Mouse (Mus musculus) liver, embryonic 14.5 days (tissue): ENCODE measurements at regions not wholly inside any gene's neighbourhood (a gene's known extent, or its start where the extent isn't known, plus 50 kb on each side); places are given as distances from the start of the nearest gene placed in this dataset.

Source experiments
- ATAC-seq: fragments of 200-750 bp; cut with Nextera tagmentation; 2 replicates; pipeline ENCODE4 v1.8.0; 2017; ENCODE audit warnings: moderate number of reproducible peaks, mild to moderate bottlenecking, moderate library complexity; ENCODE audit not compliant: insufficient read depth
- DNase-seq, 3 experiments: peaks; one replicate each; pipeline ENCODE4 v3.0.0-alpha.2; 2012 to 2013; ENCODE audit warnings: low read depth in 3 of 3, low spot score in 3 of 3
- H3K27ac ChIP-seq: fragments of 300-500 bp; sonication (generic); 2 replicates; pipeline ENCODE4 v1.5.1; 2014; ENCODE audit warnings: moderate library complexity, mild to moderate bottlenecking, control low read depth, inconsistent platforms
- H3K27me3 ChIP-seq: fragments of 300-500 bp; sonication (generic); 2 replicates; pipeline ENCODE4 v1.6.1; 2014; ENCODE audit warnings: mild to moderate bottlenecking, low read length, moderate library complexity; ENCODE audit not compliant: control insufficient read depth, insufficient read depth
- H3K36me3 ChIP-seq: fragments of 300-500 bp; sonication (generic); replicated peaks from 2 replicates; pipeline ENCODE4 v1.6.1; 2014; ENCODE audit warnings: low read depth; ENCODE audit not compliant: control insufficient read depth, insufficient read depth
- H3K4me1 ChIP-seq, 2 experiments: fragments of 200-500 bp in 1 of 2; fragments of 300-500 bp in 1 of 2; sonication (generic) in 1 of 2; replicated peaks; 2 replicates each; pipeline ENCODE4 v1.6.1; 2012 to 2014; ENCODE audit warnings: antibody characterized with exemption in 1 of 2, inconsistent platforms in 1 of 2, low read length in 1 of 2; ENCODE audit not compliant: control insufficient read depth in 2 of 2, insufficient read depth in 2 of 2
- H3K4me2 ChIP-seq: fragments of 300-500 bp; sonication (generic); 2 replicates; pipeline ENCODE4 v1.6.1; 2014; ENCODE audit warnings: low read depth, mild to moderate bottlenecking, control low read depth, moderate library complexity
- H3K4me3 ChIP-seq, 2 experiments: fragments of 200-500 bp in 1 of 2; fragments of 300-500 bp in 1 of 2; sonication (generic) in 1 of 2; 2 replicates each; pipeline ENCODE4 v1.5.1; 2012 to 2014; ENCODE audit warnings: low read depth in 2 of 2, low read length in 2 of 2, mild to moderate bottlenecking in 2 of 2, control low read depth in 1 of 2, inconsistent platforms in 1 of 2, moderate library complexity in 1 of 2; ENCODE audit not compliant: insufficient read depth in 1 of 2
- H3K9ac ChIP-seq: fragments of 300-500 bp; sonication (generic); replicated peaks from 2 replicates; pipeline ENCODE4 v1.6.1; 2014; ENCODE audit warnings: mild to moderate bottlenecking, control low read depth, moderate library complexity
- H3K9me3 ChIP-seq: fragments of 300-500 bp; sonication (generic); 2 replicates; pipeline ENCODE4 v1.6.1; 2016; ENCODE audit warnings: low read length, mixed read lengths; ENCODE audit not compliant: control insufficient read depth
- CTCF ChIP-seq: IDR thresholded peaks from 2 replicates; pipeline ENCODE4 v1.5.1; 2016; ENCODE audit warnings: antibody characterized with exemption, low read depth, control low read depth
- EP300 ChIP-seq: IDR thresholded peaks from 2 replicates; pipeline ENCODE4 v1.6.1; 2016; ENCODE audit warnings: antibody characterized with exemption, low read depth
- WGBS: fragments of 180-500 bp; shearing (Covaris S2); extraction: QIAGEN DNeasy Blood & Tissue Kit; methylation state at CpG from one replicate; pipeline ENCODE4 v1.1.7; 2014; ENCODE audit not compliant: insufficient replicate concordance; 5-methylcytosine and 5-hydroxymethylcytosine counted together

GRCm38 (mm10) chr2:17838859-17839581, 107.8 kb upstream of the Nebl start:
- Histone ChIP-seq H3K4me2 (no peak overlapping the region), H3K36me3 (no peaks in the 10 kb centered on the region), H3K9ac (no peak overlapping the region), H3K9me3 (no peaks in the 10 kb centered on the region), H3K4me3 (no peak overlapping the region), H3K27me3 (no peaks in the 10 kb centered on the region), H3K4me1 (no peaks in the 10 kb centered on the region), H3K27ac (no peak overlapping the region)
- no peak for ATAC-seq
- DNase-seq = no peak
- TF ChIP-seq EP300 (no peak), CTCF (no peak)
- WGBS = 75% methylated on average over 20 of the region's 20 CpGs

- DNase-seq (no peak), ATAC-seq (no peak)
- Histone ChIP-seq H3K4me1 (no peaks in the 10 kb centered on the region), H3K9ac (no peak overlapping the region), H3K4me3 (no peak overlapping the region), H3K9me3 (no peaks in the 10 kb centered on the region), H3K4me2 (no peak overlapping the region), H3K27me3 (no peaks in the 10 kb centered on the region), H3K36me3 (no peaks in the 10 kb centered on the region), H3K27ac (no peak overlapping the region)
- whole genome bisulfite sequencing = 77% methylated on average over 7 of the region's 7 CpGs
- no peak for TF ChIP-seq EP300
- no peak for TF ChIP-seq CTCF
These were observed 107.1 kb upstream of the Nebl start for GRCm38 (mm10) chr2:17838381-17838680.

GRCm38 (mm10) chr2:17837541-17838380, 106.5 kb upstream of the Nebl start:
- Histone ChIP-seq H3K4me1 (no peaks in the 10 kb centered on the region), H3K9ac (no peak overlapping the region), H3K9me3 (no peaks in the 10 kb centered on the region), H3K27ac (no peak overlapping the region), H3K4me3 (no peak overlapping the region), H3K27me3 (no peaks in the 10 kb centered on the region), H3K4me2 (no peak overlapping the region), H3K36me3 (no peaks in the 10 kb centered on the region)
- WGBS = 74% methylated on average over 14 of the region's 14 CpGs
- TF ChIP-seq CTCF (no peak), EP300 (no peak)
- ATAC-seq (no peak), DNase-seq (no peak)

- Histone ChIP-seq H3K36me3 (no peaks in the 10 kb centered on the region), H3K9me3 (no peaks in the 10 kb centered on the region), H3K4me2 (no peak overlapping the region), H3K9ac (no peak overlapping the region), H3K4me3 (no peak overlapping the region), H3K27me3 (no peaks in the 10 kb centered on the region), H3K27ac (no peak overlapping the region), H3K4me1 (no peaks in the 10 kb centered on the region)
- WGBS = 54% methylated on average over 3 of the region's 3 CpGs
- TF ChIP-seq EP300 = no peak
- peak; percentile 35; the same call in 1 of the 2 replicates for TF ChIP-seq CTCF
- ATAC-seq = no peak
- DNase-seq = no peak
These were observed 101.5 kb upstream of the Nebl start for GRCm38 (mm10) chr2:17832726-17833125.

GRCm38 (mm10) chr2:17830216-17830615, 99.0 kb upstream of the Nebl start:
- 56% methylated on average over 5 of the region's 5 CpGs for WGBS
- H3K4me1 ChIP-seq = no peaks in the 10 kb centered on the region

More at GRCm38 (mm10) chr2:17830216-17830615, 99.0 kb upstream of the Nebl start:
- Histone ChIP-seq H3K9me3 (no peaks in the 10 kb centered on the region), H3K9ac (no peak overlapping the region), H3K27ac (no peak overlapping the region), H3K4me3 (no peak overlapping the region), H3K36me3 (no peaks in the 10 kb centered on the region), H3K4me2 (no peak overlapping the region), H3K27me3 (no peaks in the 10 kb centered on the region)
- DNase-seq (no peak), ATAC-seq (no peak)
- TF ChIP-seq CTCF = no peak
- no peak for TF ChIP-seq EP300
